Mouse (Mus musculus): ENCODE measurements around the gene Ndufb4. TPM values are rescaled to one million over a fixed set of nuclear protein-coding genes. Genes with fewer than 3 reads are reported as not detected.

Ndufb4 gene
- total RNA-seq, 1 experiment = 47.3 TPM

DNA sequence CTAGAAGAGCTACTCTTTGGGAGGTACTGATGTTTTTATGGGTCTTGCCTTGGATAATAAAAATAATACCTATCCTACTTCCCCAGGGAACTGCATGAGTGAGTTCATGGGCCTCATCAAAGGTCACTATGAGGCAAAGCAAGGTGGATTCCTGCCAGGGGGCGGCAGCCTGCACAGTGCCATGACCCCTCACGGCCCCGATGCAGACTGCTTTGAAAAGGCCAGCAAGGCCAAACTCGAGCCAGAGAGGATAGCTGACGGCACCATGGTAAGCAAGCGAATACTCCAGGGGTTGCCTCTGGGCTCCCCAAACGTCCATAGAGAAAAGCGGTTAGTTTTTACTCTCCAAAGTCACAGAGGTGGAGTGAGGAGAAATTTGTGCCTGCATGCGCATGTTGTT, 25.9 kb downstream of the Ndufb4 start:
- Histone ChIP-seq H3K9ac (ENCODE audit: insufficient read depth, low read depth, low read length, poor library complexity, severe bottlenecking) (no peak overlapping the region), H3K4me1 (ENCODE audit: control insufficient read depth in 2 of 2, insufficient read depth in 2 of 2, low read length in 2 of 2, poor library complexity in 1 of 2) (no peaks in the 10 kb centered on the region), H3K27ac (ENCODE audit: insufficient read depth, low read depth, low read length, poor library complexity, severe bottlenecking) (no peak overlapping the region), H3K9me3 (ENCODE audit: control insufficient read depth, insufficient read depth, low read depth, low read length) (no peaks in the 10 kb centered on the region), H3K36me3 (ENCODE audit: control insufficient read depth, insufficient read depth, low read length, poor library complexity, severe bottlenecking) (no peaks in the 10 kb centered on the region), H3K4me3 (ENCODE audit: insufficient read depth in 1 of 2, low read depth in 1 of 2, low read length in 2 of 2, poor library complexity in 1 of 2, severe bottlenecking in 1 of 2) (no peak overlapping the region)
- no peak for DNase-seq (ENCODE audit: low read depth, low spot score)
- in situ Hi-C loops (cut with MboI; ENCODE audit: low sequenced_read_pairs in 2 of 2, unreplicated experiment in 2 of 2) = no loop called here
- no peak for TF ChIP-seq ZC3H11A (IDR thresholded peaks at IDR 0.05; ENCODE audit: borderline replicate concordance, low read depth, low read length)
- no peak for TF ChIP-seq CHD2 (IDR thresholded peaks at IDR 0.05; ENCODE audit: low read depth, low read length)
- no peak for TF ChIP-seq ZNF384 (IDR thresholded peaks at IDR 0.05; ENCODE audit: low read depth, low read length)
- TF ChIP-seq HCFC1 (IDR thresholded peaks at IDR 0.05; ENCODE audit: borderline replicate concordance, insufficient read depth, low read length) = no peak
- no peak for TF ChIP-seq MAFK (IDR thresholded peaks at IDR 0.05; ENCODE audit: insufficient read depth, low read depth, low read length)

DNA sequence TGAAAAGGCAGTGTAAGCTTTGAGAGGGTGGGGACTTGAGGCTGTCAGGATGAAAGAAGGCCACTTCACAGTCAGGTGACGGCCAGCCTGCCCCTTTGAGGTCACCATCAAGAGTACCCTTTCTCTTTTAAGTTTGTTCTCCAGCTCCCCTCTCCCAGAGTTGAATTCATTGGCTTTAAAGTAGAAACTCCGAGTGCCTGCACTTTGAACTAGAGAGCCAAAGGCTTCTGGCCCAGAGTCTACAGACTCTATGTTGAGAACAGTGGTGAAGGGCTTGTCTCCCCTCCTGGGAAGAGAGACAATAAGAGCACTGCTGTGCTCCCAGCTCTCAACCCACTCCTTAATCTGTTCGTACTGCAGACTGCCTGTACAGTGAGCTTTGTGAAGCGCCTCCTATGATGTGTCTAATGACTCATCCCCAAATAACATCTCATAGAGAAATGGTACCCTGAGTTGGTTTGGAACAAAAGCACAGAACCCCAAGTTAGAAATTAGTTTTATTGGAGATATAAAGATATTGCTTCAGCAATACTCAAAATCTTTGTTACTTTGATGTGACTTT, 27.8 kb downstream of the Ndufb4 start:
- TF ChIP-seq CHD2 (IDR thresholded peaks at IDR 0.05; ENCODE audit: low read depth, low read length) (no peak), ZNF384 (IDR thresholded peaks at IDR 0.05; ENCODE audit: low read depth, low read length) (no peak), MAFK (IDR thresholded peaks at IDR 0.05; ENCODE audit: insufficient read depth, low read depth, low read length) (no peak), HCFC1 (IDR thresholded peaks at IDR 0.05; ENCODE audit: borderline replicate concordance, insufficient read depth, low read length) (no peak), ZC3H11A (IDR thresholded peaks at IDR 0.05; ENCODE audit: borderline replicate concordance, low read depth, low read length) (no peak)
- Histone ChIP-seq H3K27ac (ENCODE audit: insufficient read depth, low read depth, low read length, poor library complexity, severe bottlenecking) (no peak overlapping the region), H3K36me3 (ENCODE audit: control insufficient read depth, insufficient read depth, low read length, poor library complexity, severe bottlenecking) (no peaks in the 10 kb centered on the region), H3K9ac (ENCODE audit: insufficient read depth, low read depth, low read length, poor library complexity, severe bottlenecking) (no peak overlapping the region), H3K4me1 (ENCODE audit: control insufficient read depth in 2 of 2, insufficient read depth in 2 of 2, low read length in 2 of 2, poor library complexity in 1 of 2) (no peaks in the 10 kb centered on the region), H3K9me3 (ENCODE audit: control insufficient read depth, insufficient read depth, low read depth, low read length) (no peaks in the 10 kb centered on the region), H3K4me3 (ENCODE audit: insufficient read depth in 1 of 2, low read depth in 1 of 2, low read length in 2 of 2, poor library complexity in 1 of 2, severe bottlenecking in 1 of 2) (no peak overlapping the region)
- DNase-seq (ENCODE audit: low read depth, low spot score) = no peak
- in situ Hi-C loops (cut with MboI; ENCODE audit: low sequenced_read_pairs in 2 of 2, unreplicated experiment in 2 of 2) = no loop called here

DNA sequence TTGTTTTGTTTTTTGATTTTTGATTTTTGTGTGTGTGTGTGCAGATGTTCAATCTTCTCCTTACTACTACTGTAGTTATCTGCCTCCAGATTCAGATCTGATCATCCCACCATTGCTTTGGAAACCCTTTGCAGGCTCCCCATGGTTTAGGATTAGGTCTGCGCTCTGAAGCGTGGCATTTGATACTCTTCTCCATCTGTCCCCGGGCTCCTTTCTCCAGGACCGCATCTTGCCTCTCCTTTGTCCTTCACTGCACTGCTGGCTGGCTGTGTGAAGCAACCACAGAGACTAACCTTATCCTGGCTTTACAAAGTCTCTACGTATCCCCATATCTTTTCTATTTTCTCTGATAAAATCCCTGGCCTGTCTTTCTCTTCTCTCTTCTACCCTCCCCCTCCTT, 31.3 kb downstream of the Ndufb4 start:
- H3K4me3 ChIP-seq (ENCODE audit: insufficient read depth in 1 of 2, low read depth in 1 of 2, low read length in 2 of 2, poor library complexity in 1 of 2, severe bottlenecking in 1 of 2) = no peak overlapping the region
- H3K4me1 ChIP-seq (ENCODE audit: control insufficient read depth in 2 of 2, insufficient read depth in 2 of 2, low read length in 2 of 2, poor library complexity in 1 of 2) = no peaks in the 10 kb centered on the region
- H3K9ac ChIP-seq (ENCODE audit: insufficient read depth, low read depth, low read length, poor library complexity, severe bottlenecking) = no peak overlapping the region
- in situ Hi-C loops (cut with MboI; ENCODE audit: low sequenced_read_pairs in 2 of 2, unreplicated experiment in 2 of 2) = no loop called here
- no peaks in the 10 kb centered on the region for H3K9me3 ChIP-seq (ENCODE audit: control insufficient read depth, insufficient read depth, low read depth, low read length)
- no peak for DNase-seq (ENCODE audit: low read depth, low spot score)
- TF ChIP-seq ZC3H11A (IDR thresholded peaks at IDR 0.05; ENCODE audit: borderline replicate concordance, low read depth, low read length) (no peak), MAFK (IDR thresholded peaks at IDR 0.05; ENCODE audit: insufficient read depth, low read depth, low read length) (no peak), HCFC1 (IDR thresholded peaks at IDR 0.05; ENCODE audit: borderline replicate concordance, insufficient read depth, low read length) (no peak), ZNF384 (IDR thresholded peaks at IDR 0.05; ENCODE audit: low read depth, low read length) (no peak), CHD2 (IDR thresholded peaks at IDR 0.05; ENCODE audit: low read depth, low read length) (no peak)
- no peak overlapping the region for H3K27ac ChIP-seq (ENCODE audit: insufficient read depth, low read depth, low read length, poor library complexity, severe bottlenecking)
- no peaks in the 10 kb centered on the region for H3K36me3 ChIP-seq (ENCODE audit: control insufficient read depth, insufficient read depth, low read length, poor library complexity, severe bottlenecking)

DNA sequence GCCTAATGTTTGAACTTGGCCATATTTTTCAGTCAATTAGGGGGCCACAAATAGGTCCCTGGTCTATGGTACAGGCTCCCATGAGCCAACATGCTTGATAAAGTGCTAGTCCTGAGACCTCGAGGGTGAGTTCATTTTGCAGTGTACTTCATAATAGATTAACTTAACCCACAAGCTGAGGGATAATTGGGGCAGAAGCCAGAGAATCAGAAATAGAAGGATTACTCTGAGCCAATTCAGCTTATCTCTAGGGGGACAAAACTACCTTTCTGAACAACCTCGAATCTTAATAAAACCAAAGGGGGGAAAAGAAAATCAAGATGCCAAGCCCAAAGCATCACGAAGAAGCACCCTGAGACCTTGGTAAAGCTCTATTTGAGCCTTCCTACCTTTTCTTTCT, 31.9 kb downstream of the Ndufb4 start:
- TF ChIP-seq MAFK (IDR thresholded peaks at IDR 0.05; ENCODE audit: insufficient read depth, low read depth, low read length) (no peak), ZC3H11A (IDR thresholded peaks at IDR 0.05; ENCODE audit: borderline replicate concordance, low read depth, low read length) (no peak), CHD2 (IDR thresholded peaks at IDR 0.05; ENCODE audit: low read depth, low read length) (no peak), HCFC1 (IDR thresholded peaks at IDR 0.05; ENCODE audit: borderline replicate concordance, insufficient read depth, low read length) (no peak), ZNF384 (IDR thresholded peaks at IDR 0.05; ENCODE audit: low read depth, low read length) (no peak)
- in situ Hi-C loops (cut with MboI; ENCODE audit: low sequenced_read_pairs in 2 of 2, unreplicated experiment in 2 of 2) = no loop called here
- Histone ChIP-seq H3K9ac (ENCODE audit: insufficient read depth, low read depth, low read length, poor library complexity, severe bottlenecking) (no peak overlapping the region), H3K4me3 (ENCODE audit: insufficient read depth in 1 of 2, low read depth in 1 of 2, low read length in 2 of 2, poor library complexity in 1 of 2, severe bottlenecking in 1 of 2) (no peak overlapping the region), H3K36me3 (ENCODE audit: control insufficient read depth, insufficient read depth, low read length, poor library complexity, severe bottlenecking) (no peaks in the 10 kb centered on the region), H3K27ac (ENCODE audit: insufficient read depth, low read depth, low read length, poor library complexity, severe bottlenecking) (no peak overlapping the region), H3K9me3 (ENCODE audit: control insufficient read depth, insufficient read depth, low read depth, low read length) (no peaks in the 10 kb centered on the region), H3K4me1 (ENCODE audit: control insufficient read depth in 2 of 2, insufficient read depth in 2 of 2, low read length in 2 of 2, poor library complexity in 1 of 2) (no peaks in the 10 kb centered on the region)
- no peak for DNase-seq (ENCODE audit: low read depth, low spot score)

DNA sequence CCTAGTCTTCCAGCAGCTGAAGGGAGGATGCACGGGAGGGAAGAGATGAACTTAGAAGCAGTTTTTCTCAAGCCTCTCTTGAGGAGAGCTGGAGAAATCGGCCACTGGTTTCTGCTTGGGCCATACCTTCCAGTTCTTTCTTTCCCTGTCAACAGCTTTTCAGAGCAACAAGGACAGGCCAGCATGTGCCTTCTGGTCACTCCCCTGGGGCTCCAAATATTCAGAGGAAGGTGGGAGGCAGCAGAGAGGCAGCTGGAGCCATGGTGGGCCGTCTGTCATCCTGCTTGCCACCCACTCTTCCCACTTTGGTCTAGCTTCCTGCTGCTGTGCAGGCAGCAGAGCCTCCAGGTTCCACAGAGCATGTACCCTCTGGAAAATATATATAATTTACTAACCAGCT, 36.6 kb downstream of the Ndufb4 start:
- H3K27ac ChIP-seq (ENCODE audit: insufficient read depth, low read depth, low read length, poor library complexity, severe bottlenecking) = no peak overlapping the region
- no peaks in the 10 kb centered on the region for H3K4me1 ChIP-seq (ENCODE audit: control insufficient read depth in 2 of 2, insufficient read depth in 2 of 2, low read length in 2 of 2, poor library complexity in 1 of 2)
- H3K9me3 ChIP-seq (ENCODE audit: control insufficient read depth, insufficient read depth, low read depth, low read length) = no peaks in the 10 kb centered on the region
- in situ Hi-C loops (cut with MboI; ENCODE audit: low sequenced_read_pairs in 2 of 2, unreplicated experiment in 2 of 2) = no loop called here
- DNase-seq (ENCODE audit: low read depth, low spot score) = no peak
- H3K9ac ChIP-seq (ENCODE audit: insufficient read depth, low read depth, low read length, poor library complexity, severe bottlenecking) = no peak overlapping the region
- no peaks in the 10 kb centered on the region for H3K36me3 ChIP-seq (ENCODE audit: control insufficient read depth, insufficient read depth, low read length, poor library complexity, severe bottlenecking)
- H3K4me3 ChIP-seq (ENCODE audit: insufficient read depth in 1 of 2, low read depth in 1 of 2, low read length in 2 of 2, poor library complexity in 1 of 2, severe bottlenecking in 1 of 2) = no peak overlapping the region
- no peak for TF ChIP-seq CHD2 (IDR thresholded peaks at IDR 0.05; ENCODE audit: low read depth, low read length)
- no peak for TF ChIP-seq MAFK (IDR thresholded peaks at IDR 0.05; ENCODE audit: insufficient read depth, low read depth, low read length)
- TF ChIP-seq ZNF384 (IDR thresholded peaks at IDR 0.05; ENCODE audit: low read depth, low read length) = no peak
- no peak for TF ChIP-seq ZC3H11A (IDR thresholded peaks at IDR 0.05; ENCODE audit: borderline replicate concordance, low read depth, low read length)
- TF ChIP-seq HCFC1 (IDR thresholded peaks at IDR 0.05; ENCODE audit: borderline replicate concordance, insufficient read depth, low read length) = no peak
